Mouse (Mus musculus): ENCODE results near the gene Mmab. TPM values are rescaled to one million over a fixed set of nuclear protein-coding genes. Genes with fewer than 3 reads are reported as not detected.

The Mmab gene
- total RNA-seq, 1 experiment, result 11.0 TPM

DNA sequence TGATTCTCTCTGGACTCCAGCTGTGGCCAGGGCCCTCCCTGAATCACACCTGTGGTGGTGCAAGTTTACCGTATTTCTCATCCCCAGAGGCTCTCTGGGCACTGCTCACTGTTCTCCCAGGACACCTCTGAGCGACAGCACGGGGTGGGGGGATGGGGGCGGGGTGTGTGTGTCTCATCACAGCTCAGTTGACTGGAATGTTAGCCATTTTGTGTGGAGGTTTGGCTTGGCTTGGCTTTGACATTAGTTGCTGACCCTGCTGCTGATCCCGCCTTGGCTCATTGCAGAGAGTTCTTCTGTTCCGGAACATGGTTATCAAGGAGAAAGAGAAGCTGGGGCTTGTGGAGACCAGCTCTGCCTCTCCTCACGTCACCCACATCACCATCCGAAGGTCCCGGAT lies 36.0 kb downstream of the Mmab start:
- no peak overlapping the region for H3K9ac ChIP-seq (ENCODE audit: insufficient read depth, low read depth, low read length, poor library complexity, severe bottlenecking)
- TF ChIP-seq CHD2 (IDR thresholded peaks at IDR 0.05; ENCODE audit: low read depth, low read length), result no peak
- no peak for TF ChIP-seq ZNF384 (IDR thresholded peaks at IDR 0.05; ENCODE audit: low read depth, low read length)
- no peak for TF ChIP-seq ZC3H11A (IDR thresholded peaks at IDR 0.05; ENCODE audit: borderline replicate concordance, low read depth, low read length)
- TF ChIP-seq HCFC1 (IDR thresholded peaks at IDR 0.05; ENCODE audit: borderline replicate concordance, insufficient read depth, low read length), result no peak
- no peak for TF ChIP-seq MAFK (IDR thresholded peaks at IDR 0.05; ENCODE audit: insufficient read depth, low read depth, low read length)
- H3K4me3 ChIP-seq (ENCODE audit: insufficient read depth in 1 of 2, low read depth in 1 of 2, low read length in 2 of 2, poor library complexity in 1 of 2, severe bottlenecking in 1 of 2), result no peak overlapping the region
- in situ Hi-C loops (cut with MboI; ENCODE audit: low sequenced_read_pairs in 2 of 2, unreplicated experiment in 2 of 2), result no loop called here
- DNase-seq (ENCODE audit: low read depth, low spot score), result no peak
- no peaks in the 10 kb centered on the region for H3K9me3 ChIP-seq (ENCODE audit: control insufficient read depth, insufficient read depth, low read depth, low read length)
- peaks cover 77% of the 10 kb centered on the region for H3K36me3 ChIP-seq (ENCODE audit: control insufficient read depth, insufficient read depth, low read length, poor library complexity, severe bottlenecking)
- no peak overlapping the region for H3K27ac ChIP-seq (ENCODE audit: insufficient read depth, low read depth, low read length, poor library complexity, severe bottlenecking)
- H3K4me1 ChIP-seq (ENCODE audit: control insufficient read depth in 2 of 2, insufficient read depth in 2 of 2, low read length in 2 of 2, poor library complexity in 1 of 2), result peaks cover 0 to 4% of the 10 kb centered on the region in 2 experiments; a peak in 1 of 4 replicates

DNA sequence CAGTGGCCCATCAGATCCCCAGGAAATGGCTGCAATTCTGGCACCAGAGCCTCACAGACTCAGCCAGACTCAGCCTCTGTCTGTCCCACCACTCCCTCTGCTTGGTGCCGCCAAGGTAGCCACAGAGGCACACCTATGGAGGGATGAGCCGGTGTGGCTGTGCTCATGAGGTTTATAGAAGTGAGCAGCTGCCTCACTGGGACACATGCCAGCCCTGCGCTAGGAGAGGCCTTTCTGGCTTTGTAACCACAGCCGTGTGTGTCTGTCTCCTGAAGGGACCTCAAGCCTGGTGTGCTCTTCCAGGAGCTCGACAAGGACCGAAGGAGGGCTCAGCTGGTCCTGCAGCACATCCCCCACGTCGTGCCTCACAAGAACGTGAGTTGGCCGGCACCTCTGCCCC lies 36.6 kb downstream of the Mmab start:
- no peak for DNase-seq (ENCODE audit: low read depth, low spot score)
- Histone ChIP-seq H3K4me3 (ENCODE audit: insufficient read depth in 1 of 2, low read depth in 1 of 2, low read length in 2 of 2, poor library complexity in 1 of 2, severe bottlenecking in 1 of 2) (no peak overlapping the region), H3K9me3 (ENCODE audit: control insufficient read depth, insufficient read depth, low read depth, low read length) (no peaks in the 10 kb centered on the region), H3K36me3 (ENCODE audit: control insufficient read depth, insufficient read depth, low read length, poor library complexity, severe bottlenecking) (peaks cover 77% of the 10 kb centered on the region), H3K27ac (ENCODE audit: insufficient read depth, low read depth, low read length, poor library complexity, severe bottlenecking) (no peak overlapping the region), H3K9ac (ENCODE audit: insufficient read depth, low read depth, low read length, poor library complexity, severe bottlenecking) (no peak overlapping the region), H3K4me1 (ENCODE audit: control insufficient read depth in 2 of 2, insufficient read depth in 2 of 2, low read length in 2 of 2, poor library complexity in 1 of 2) (peaks cover 0 to 4% of the 10 kb centered on the region in 2 experiments; a peak in 1 of 4 replicates)
- TF ChIP-seq ZNF384 (IDR thresholded peaks at IDR 0.05; ENCODE audit: low read depth, low read length) (no peak), HCFC1 (IDR thresholded peaks at IDR 0.05; ENCODE audit: borderline replicate concordance, insufficient read depth, low read length) (no peak), MAFK (IDR thresholded peaks at IDR 0.05; ENCODE audit: insufficient read depth, low read depth, low read length) (no peak), CHD2 (IDR thresholded peaks at IDR 0.05; ENCODE audit: low read depth, low read length) (no peak), ZC3H11A (IDR thresholded peaks at IDR 0.05; ENCODE audit: borderline replicate concordance, low read depth, low read length) (no peak)
- in situ Hi-C loops (cut with MboI; ENCODE audit: low sequenced_read_pairs in 2 of 2, unreplicated experiment in 2 of 2), result no loop called here

DNA sequence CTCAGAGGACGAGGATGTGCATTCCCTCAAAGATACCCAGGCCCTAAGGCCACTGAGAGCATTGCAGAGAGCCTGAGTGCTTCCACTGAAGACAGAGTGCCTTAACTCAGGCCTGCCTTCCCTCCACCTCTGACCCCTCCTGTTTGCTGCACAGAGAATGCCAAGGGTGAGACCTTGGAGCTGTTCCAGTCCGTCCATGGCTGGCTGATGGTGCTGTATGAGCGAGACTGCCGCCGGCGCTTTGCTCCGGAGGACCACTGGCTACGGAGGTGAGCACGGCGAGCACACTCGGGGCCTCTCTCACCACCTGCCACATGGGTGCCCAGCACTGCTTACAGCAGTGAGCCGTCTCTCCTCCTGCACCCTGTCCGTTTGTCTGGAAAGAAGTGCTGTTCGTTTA lies 37.3 kb downstream of the Mmab start:
- no peak for DNase-seq (ENCODE audit: low read depth, low spot score)
- H3K4me3 ChIP-seq (ENCODE audit: insufficient read depth in 1 of 2, low read depth in 1 of 2, low read length in 2 of 2, poor library complexity in 1 of 2, severe bottlenecking in 1 of 2), result no peak overlapping the region
- no peaks in the 10 kb centered on the region for H3K9me3 ChIP-seq (ENCODE audit: control insufficient read depth, insufficient read depth, low read depth, low read length)
- no peak overlapping the region; the same call in 1 of the 2 replicates for H3K27ac ChIP-seq (ENCODE audit: insufficient read depth, low read depth, low read length, poor library complexity, severe bottlenecking)
- H3K4me1 ChIP-seq (ENCODE audit: control insufficient read depth in 2 of 2, insufficient read depth in 2 of 2, low read length in 2 of 2, poor library complexity in 1 of 2), result peaks cover 0 to 6% of the 10 kb centered on the region in 2 experiments; a peak in 1 of 4 replicates
- in situ Hi-C loops (cut with MboI; ENCODE audit: low sequenced_read_pairs in 2 of 2, unreplicated experiment in 2 of 2), result no loop called here
- H3K36me3 ChIP-seq (ENCODE audit: control insufficient read depth, insufficient read depth, low read length, poor library complexity, severe bottlenecking), result peaks cover 74% of the 10 kb centered on the region
- H3K9ac ChIP-seq (ENCODE audit: insufficient read depth, low read depth, low read length, poor library complexity, severe bottlenecking), result no peak overlapping the region
- TF ChIP-seq ZC3H11A (IDR thresholded peaks at IDR 0.05; ENCODE audit: borderline replicate concordance, low read depth, low read length), result no peak
- no peak for TF ChIP-seq ZNF384 (IDR thresholded peaks at IDR 0.05; ENCODE audit: low read depth, low read length)
- no peak for TF ChIP-seq CHD2 (IDR thresholded peaks at IDR 0.05; ENCODE audit: low read depth, low read length)
- no peak for TF ChIP-seq MAFK (IDR thresholded peaks at IDR 0.05; ENCODE audit: insufficient read depth, low read depth, low read length)
- no peak for TF ChIP-seq HCFC1 (IDR thresholded peaks at IDR 0.05; ENCODE audit: borderline replicate concordance, insufficient read depth, low read length)

DNA sequence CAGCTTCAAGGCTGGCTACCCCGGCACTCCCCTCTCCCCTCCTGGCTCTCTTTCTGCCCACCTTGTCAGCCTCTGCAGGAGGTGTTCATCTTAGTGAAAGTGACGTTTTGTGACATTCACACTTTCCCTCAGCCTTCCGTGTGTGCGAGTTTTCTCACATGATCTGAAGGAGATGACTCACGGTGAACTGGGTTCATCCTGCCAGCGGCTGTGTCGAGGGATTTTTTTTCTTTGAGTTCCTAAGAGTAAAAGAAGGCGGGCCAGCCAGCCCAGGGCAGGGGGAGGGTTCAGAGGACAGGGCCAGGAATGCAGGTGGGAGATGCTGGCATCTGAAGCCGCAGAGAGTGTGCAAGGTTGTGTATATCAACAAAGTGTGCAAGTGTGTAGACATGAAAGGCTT lies 50.7 kb downstream of the Mmab start:
- peak overlapping the region in 1 of 2 experiments; percentile 24; a peak in 1 of 4 replicates for H3K4me3 ChIP-seq (ENCODE audit: insufficient read depth in 1 of 2, low read depth in 1 of 2, low read length in 2 of 2, poor library complexity in 1 of 2, severe bottlenecking in 1 of 2)
- H3K27ac ChIP-seq (ENCODE audit: insufficient read depth, low read depth, low read length, poor library complexity, severe bottlenecking), result no peak overlapping the region
- H3K9ac ChIP-seq (ENCODE audit: insufficient read depth, low read depth, low read length, poor library complexity, severe bottlenecking), result no peak overlapping the region
- TF ChIP-seq CHD2 (IDR thresholded peaks at IDR 0.05; ENCODE audit: low read depth, low read length), result no peak
- no peak for TF ChIP-seq MAFK (IDR thresholded peaks at IDR 0.05; ENCODE audit: insufficient read depth, low read depth, low read length)
- H3K36me3 ChIP-seq (ENCODE audit: control insufficient read depth, insufficient read depth, low read length, poor library complexity, severe bottlenecking), result peaks cover 37% of the 10 kb centered on the region
- no peaks in the 10 kb centered on the region for H3K4me1 ChIP-seq (ENCODE audit: control insufficient read depth in 2 of 2, insufficient read depth in 2 of 2, low read length in 2 of 2, poor library complexity in 1 of 2)
- H3K9me3 ChIP-seq (ENCODE audit: control insufficient read depth, insufficient read depth, low read depth, low read length), result no peaks in the 10 kb centered on the region
- in situ Hi-C loops (cut with MboI; ENCODE audit: low sequenced_read_pairs in 2 of 2, unreplicated experiment in 2 of 2), result no loop called here
- DNase-seq (ENCODE audit: low read depth, low spot score), result no peak

DNA sequence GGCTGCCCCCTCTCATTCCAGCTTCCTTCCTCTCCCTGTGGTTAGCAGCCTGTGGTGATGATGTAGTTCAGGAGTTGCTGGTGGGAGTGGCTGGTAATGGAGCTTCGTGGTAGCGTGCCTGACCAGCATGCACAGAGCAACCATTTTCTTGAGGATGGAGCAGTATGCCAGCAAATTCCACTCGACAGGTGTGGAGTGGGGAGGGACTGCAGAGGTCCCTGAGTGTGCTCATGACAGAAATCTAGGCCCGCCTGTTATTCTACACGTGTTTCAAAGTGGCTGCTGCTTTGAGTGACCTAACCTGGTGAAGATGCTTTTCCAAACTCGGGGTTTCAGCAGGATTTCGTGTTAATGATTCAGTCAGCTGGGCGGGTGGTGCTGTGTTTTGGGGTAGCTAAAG lies 59.4 kb downstream of the Mmab start:
- Histone ChIP-seq H3K4me3 (ENCODE audit: insufficient read depth in 1 of 2, low read depth in 1 of 2, low read length in 2 of 2, poor library complexity in 1 of 2, severe bottlenecking in 1 of 2) (no peak overlapping the region), H3K9me3 (ENCODE audit: control insufficient read depth, insufficient read depth, low read depth, low read length) (no peaks in the 10 kb centered on the region), H3K36me3 (ENCODE audit: control insufficient read depth, insufficient read depth, low read length, poor library complexity, severe bottlenecking) (peaks cover 45% of the 10 kb centered on the region), H3K9ac (ENCODE audit: insufficient read depth, low read depth, low read length, poor library complexity, severe bottlenecking) (no peak overlapping the region), H3K4me1 (ENCODE audit: control insufficient read depth in 2 of 2, insufficient read depth in 2 of 2, low read length in 2 of 2, poor library complexity in 1 of 2) (peaks cover 2 to 4% of the 10 kb centered on the region in 2 experiments; a peak in 3 of 4 replicates), H3K27ac (ENCODE audit: insufficient read depth, low read depth, low read length, poor library complexity, severe bottlenecking) (no peak overlapping the region)
- in situ Hi-C loops (cut with MboI; ENCODE audit: low sequenced_read_pairs in 2 of 2, unreplicated experiment in 2 of 2), result no loop called here
- TF ChIP-seq ZNF384 (IDR thresholded peaks at IDR 0.05; ENCODE audit: low read depth, low read length), result no peak
- TF ChIP-seq MAFK (IDR thresholded peaks at IDR 0.05; ENCODE audit: insufficient read depth, low read depth, low read length), result no peak
- TF ChIP-seq HCFC1 (IDR thresholded peaks at IDR 0.05; ENCODE audit: borderline replicate concordance, insufficient read depth, low read length), result no peak
- no peak for TF ChIP-seq CHD2 (IDR thresholded peaks at IDR 0.05; ENCODE audit: low read depth, low read length)
- TF ChIP-seq ZC3H11A (IDR thresholded peaks at IDR 0.05; ENCODE audit: borderline replicate concordance, low read depth, low read length), result no peak
- DNase-seq (ENCODE audit: low read depth, low spot score), result no peak
